Mouse (Mus musculus): Measurements from ENCODE around the gene Atp8b3.

Atp8b3 gene

DNA sequence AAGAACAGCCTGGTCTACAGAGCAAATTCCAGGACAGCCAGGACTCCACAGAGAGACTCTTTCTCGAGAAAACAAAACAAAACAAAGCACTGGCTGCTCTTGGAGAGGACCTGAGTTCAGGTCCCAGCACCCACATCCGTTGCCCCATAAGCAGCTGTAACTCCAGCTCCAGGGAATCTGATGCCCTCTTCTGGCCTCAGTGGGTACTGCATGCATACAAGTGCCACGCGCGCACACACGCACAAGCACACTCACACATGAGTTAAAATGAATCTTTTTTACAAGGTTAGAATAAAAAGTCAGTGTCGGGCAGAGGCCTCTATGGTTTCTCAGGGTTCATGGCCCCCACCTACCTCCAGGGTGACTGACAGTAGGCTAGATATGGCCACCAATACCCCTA, 15.6 kb downstream of the Atp8b3 start:
- DNase-seq (ENCODE audit: low spot score in 2 of 2), result no peak

DNA sequence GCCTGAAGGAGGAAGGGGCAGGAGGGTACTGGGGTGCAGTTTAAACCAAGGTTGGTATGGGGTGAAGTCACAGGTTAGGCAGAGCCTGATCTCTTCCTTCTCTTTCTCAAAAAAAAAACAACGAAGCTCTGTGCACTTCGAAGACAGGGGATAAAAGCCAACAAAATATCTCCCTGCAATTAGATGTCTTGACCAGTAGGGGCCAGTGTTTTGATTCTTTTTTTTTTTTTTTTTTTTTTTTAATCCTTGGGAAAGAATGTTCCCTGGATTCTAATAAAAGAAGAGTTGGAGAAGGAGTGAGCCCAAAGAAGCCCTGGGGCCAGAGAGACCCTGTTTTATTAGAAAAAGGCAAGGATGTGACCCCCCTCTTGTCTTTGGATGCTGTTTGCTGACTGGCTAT, 19.6 kb downstream of the Atp8b3 start:
- DNase-seq (ENCODE audit: low spot score in 2 of 2), result no peak

DNA sequence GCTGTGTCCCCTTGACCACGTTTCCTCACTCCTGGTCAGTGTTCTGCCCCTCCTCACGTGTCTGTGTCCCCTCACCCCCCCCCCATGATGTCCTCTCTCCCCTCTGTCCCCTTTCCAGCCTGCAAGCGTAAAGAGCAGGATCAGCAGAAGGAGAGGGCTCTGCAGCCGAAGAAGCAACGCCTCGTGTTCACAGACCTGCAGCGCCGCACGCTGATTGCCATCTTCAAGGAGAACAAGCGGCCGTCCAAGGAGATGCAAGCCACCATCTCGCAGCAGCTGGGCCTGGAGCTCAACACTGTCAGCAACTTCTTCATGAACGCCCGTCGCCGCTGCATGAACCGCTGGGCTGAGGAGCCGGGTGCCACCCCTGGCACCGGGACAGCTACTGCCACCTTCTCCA, 25.2 kb downstream of the Atp8b3 start:
- DNase-seq (ENCODE audit: low spot score in 2 of 2), result no peak

DNA sequence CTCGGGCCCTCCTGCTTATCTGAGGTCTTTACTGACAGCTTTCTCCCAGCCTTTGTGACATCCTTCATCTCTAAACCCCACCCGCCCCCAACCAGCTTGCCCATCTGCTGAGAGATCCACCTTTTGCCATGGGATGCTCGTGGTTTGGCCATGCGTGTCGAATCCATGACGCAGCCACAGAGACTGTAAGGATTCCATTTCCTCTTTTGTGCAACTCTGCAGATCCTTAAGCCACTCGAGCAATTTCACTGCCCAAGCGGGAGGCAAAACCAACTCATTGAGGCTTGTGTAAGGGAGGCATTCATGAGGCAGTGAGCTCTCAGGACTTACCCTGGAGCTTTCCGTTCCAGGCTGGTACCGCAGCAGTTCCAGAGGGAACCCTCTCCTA, 28.7 kb downstream of the Atp8b3 start:
- no peak for DNase-seq (ENCODE audit: low spot score in 2 of 2)

DNA sequence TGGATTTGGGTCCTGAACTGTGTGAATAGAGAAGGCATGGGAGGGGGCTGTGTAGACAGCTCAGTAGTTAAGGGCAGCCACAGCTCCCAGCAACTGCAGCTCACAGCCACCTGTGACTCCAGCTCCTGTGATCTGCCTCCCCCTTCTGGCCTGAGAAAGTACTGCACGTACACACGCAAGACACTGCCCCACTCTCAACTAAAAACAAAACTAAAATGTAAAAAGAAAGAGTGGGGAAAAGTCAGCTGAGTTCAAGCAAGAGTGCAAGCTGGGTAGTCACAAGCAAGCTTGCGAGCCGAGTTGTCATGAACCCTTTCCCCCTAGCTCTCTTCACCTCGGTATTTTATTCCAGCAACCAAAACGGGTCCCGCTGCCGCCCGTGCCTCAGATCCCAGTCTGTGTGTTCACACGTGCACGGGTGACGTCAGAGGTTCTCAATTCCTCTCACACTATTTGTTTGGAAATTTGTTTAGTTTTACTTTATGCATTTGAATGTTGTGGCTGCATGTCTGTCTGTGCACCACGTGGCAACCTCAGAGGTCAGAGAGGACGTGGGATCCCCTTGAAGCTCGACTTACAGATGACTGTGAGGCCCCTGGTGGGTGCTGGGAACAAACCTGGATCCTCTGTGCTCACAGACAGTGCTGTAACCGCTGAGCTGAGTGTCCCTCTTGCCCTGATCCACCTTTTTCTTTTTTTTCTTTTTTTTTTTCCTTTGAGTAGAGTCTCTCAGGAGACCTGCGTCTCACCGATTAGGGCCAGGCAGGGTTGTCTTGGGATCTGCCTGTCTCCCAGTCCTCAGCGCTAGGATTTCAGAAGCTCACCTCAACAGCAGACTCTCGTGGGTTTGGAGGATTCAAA, 29.3 kb downstream of the Atp8b3 start:
- DNase-seq (ENCODE audit: low spot score in 2 of 2), result peak; percentile 74 to 81

DNA sequence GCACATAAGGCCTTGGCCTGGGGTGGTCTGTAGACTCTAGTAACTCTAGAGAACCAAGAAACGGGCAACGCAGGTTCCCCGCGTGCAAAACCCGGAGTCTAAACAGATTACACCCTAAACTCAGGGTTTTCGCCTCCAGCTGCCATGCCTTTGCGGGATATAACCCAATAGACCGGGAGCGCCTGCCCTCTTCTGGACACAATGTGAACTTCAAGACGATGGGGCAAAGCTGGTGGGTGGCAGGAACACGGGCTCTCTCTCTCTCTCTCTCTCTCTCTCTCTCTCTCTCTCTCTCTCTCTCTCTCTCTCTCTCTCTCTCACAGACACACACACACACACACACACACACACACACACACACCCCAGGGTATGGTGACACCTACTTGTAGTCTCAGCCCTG, 32.7 kb downstream of the Atp8b3 start:
- peak; percentile 49 to 60 for DNase-seq (ENCODE audit: low spot score in 2 of 2)

DNA sequence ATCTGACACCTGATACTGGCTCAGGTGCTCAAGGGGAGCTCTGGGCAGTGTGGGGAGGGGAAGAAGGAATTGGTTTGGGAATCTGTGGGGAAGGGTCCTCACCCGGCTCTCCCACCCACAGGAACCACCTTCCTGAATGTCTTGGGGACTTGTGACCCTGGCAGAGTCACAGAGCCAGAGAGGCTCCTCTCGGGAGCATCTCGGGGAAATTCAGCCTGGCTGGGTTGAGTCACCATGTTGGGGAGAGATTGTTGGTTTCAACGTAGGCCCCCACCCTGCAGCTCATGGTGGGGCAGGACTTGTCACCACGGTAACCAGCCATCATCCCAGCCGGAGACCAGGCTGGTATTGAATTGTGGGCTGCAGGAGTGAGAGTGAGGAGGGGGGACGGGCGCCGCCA, 34.2 kb downstream of the Atp8b3 start:
- DNase-seq (ENCODE audit: low spot score in 2 of 2), result no peak

DNA sequence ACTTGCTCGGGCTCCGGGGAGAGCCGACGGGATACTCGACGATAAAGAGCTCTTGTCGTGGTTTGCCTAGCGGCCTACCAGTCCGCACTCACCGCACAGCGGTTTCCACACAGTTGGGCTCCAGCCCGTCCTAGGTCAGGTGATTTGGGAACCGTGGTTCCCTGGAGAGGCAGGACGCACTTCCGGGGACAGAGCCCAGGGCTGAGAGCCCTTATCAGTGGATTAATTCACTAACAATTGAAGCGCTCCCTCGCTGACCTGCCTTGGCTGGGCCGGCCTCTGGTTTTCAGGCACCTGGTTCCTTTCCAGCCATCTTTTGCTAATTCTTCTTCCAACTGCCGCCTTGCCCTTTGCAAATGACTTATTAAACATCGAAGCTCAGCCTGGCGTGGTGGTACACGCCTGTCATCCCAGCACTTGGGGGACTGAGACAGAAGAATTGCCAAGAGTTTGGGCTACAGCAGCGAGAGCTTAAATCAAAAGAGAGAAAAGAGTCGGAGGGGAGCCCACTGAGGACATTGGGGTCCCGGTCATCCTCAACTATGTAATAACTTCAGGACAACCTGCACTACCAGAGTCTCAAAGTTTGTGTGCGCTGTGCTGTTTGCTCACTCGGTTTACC, 35.2 kb downstream of the Atp8b3 start:
- no peak for DNase-seq (ENCODE audit: low spot score in 2 of 2)

DNA sequence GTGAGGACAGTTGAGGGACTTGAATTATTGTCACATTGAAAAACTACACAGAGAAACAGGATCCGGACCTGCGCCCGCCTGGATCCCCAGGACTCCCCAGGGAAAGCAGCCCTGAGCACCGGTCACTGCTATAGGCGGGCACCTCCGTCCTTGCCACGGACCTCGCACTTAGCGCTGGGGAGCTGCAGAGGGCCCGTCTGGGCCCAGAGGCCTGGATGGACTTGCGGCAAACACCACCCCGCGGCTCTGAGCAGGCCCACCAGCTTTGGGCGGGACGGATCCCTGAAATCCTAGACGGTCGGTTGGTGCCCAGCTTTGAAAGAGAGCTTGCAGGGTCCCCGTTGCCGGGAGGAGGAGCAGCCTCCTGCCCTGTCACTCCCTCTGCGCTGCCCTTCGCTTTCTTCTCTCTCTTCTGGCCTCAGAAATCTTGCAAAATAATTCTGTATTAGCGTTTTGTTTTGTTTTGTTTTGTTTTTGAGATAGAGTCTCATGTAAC, 36.1 kb downstream of the Atp8b3 start:
- no peak for DNase-seq (ENCODE audit: low spot score in 2 of 2)

DNA sequence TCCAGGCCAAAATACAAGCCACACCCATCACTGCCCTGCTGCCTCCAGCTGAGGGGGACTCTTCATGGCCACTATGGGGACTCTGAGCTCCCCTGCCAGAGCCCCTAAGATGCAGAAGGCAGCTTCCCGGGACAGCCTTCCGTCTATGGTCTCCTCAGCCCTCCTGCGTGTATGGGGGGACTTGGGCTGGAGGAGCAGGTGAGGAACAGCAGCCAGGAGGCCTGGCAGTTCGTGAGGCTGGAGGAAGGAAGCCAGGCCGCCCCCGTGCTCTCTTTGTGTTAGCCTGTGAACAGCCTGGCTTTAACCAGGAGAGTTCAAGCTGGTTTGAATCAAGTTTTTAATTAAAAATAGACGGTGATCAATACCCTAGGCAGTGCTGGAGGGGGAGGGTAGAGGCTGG, 36.6 kb downstream of the Atp8b3 start:
- no peak for DNase-seq (ENCODE audit: low spot score in 2 of 2)

DNA sequence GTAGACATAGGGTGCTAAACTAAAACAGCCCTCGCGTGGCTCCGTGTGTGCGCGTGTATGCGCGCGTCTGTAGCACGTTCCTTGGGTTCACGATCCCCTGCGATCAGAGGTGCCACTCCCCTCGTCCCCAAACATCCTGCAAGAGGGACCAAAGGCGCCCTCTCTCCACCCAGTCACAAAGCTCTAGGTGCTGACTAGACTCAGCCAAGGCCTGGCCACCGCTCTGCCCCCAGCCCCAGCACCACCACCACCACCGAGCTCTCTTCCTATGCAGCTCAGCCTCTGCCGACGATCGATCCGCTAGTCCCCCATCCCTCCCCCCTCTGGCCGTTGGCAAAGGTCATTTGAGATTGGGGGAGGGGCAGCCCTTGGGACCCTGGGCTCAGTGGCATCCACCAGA, 42.5 kb downstream of the Atp8b3 start:
- no peak for DNase-seq (ENCODE audit: low spot score in 2 of 2)

DNA sequence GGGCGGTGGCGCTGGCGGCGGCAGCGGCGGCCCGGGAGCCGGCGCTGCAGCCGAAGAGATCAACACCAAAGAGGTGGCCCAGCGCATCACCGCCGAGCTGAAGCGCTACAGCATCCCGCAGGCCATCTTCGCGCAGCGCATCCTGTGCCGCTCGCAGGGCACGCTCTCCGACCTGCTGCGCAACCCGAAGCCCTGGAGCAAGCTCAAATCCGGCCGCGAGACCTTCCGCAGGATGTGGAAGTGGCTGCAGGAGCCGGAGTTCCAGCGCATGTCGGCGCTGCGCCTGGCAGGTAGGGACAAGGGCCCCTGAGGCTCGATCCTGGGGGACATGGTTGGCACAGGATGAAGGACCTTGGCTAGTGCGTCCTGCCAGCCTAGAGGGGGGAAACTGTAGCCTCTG, 43.0 kb downstream of the Atp8b3 start:
- no peak for DNase-seq (ENCODE audit: low spot score in 2 of 2)

DNA sequence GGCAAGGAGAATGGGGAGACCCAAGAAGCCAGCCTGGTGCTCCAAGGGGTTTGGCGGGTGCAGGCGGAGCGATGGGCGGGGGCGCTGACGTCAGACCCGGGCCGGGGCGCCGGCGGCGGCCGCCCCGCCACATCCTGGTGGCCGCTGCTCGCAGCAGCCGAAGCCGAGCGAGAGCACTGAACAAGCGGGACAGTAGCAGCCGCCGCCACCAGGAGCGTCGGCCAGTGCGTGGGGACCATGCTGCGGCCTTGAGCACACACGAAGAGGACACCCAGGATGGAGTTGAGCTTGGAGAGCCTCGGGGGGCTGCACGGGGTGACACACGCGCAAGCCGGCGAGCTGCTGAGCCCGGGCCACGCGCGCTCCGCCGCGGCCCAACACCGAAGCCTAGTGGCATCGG, 44.2 kb downstream of the Atp8b3 start, which contains the start of gene Onecut3:
Onecut3 (plus strand) TSS at position 104 of the 400 bp plus-strand sequence.
- no peak for DNase-seq (ENCODE audit: low spot score in 2 of 2)

DNA sequence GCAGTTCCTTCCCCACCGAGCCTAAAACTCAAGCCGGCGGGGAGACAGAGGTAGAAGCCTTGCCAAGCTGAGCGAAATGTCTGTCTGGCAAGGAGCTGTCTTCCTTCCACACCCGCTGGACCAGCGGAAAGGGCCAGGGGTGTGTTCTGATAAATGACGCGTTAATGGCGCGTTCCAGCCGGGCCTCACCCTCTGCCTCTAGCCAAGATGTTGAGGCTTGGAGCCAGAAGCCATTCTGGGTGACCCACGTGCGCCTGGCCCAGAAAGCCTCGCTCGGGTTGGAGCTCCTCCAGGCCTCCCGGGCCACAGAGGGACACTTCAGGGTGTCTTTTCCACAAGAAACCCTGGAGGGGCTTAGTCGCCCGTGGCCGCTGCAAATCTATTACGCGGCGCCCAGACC, 48.9 kb downstream of the Atp8b3 start:
- DNase-seq (ENCODE audit: low spot score in 2 of 2), result peak; percentile 20 to 66

DNA sequence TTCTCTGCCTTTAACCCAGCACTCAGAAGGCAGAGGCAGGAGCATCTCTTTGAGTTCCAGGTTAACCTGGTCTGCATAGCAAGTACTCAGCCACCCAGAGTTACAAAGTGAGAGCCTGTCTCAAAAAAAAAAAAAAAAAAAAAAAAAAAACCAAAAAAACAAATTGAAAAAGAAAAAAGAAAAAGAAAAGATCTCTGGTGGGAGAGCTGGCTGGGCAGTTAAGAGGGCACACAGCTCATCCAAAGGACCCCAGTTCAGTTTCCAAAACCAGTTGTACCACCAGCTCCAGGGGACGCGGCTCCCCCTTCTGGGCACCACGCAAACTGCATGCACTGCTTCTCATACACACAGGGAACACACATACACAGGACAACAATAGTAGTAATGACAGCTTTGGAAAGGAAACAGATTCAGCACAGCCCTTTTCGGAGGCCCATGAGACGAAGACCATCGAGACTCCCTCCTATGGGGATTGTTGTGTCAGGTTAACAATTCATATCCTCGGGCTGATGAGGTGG, 52.0 kb downstream of the Atp8b3 start:
- DNase-seq (ENCODE audit: low spot score in 2 of 2), result no peak

DNA sequence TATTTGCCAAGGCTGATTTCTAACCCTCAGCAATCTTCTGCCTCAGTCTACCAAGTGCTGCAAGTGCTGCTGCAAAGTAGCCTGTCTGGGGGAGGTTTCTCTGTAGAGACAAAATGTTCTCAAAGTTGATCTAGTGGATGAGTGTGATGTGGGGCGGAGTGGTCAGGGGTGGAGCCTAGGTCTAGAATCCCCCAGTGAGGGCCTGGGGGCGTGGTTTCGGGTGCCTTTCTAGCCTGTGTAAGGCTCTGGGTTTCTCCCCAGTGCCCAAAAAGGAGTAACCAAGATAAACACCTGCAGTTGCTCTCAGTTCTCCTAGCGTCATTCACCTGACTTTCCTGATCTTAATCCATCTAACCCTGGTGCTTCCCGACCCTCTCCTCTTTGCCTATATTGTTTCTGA, 57.9 kb downstream of the Atp8b3 start:
- no peak for DNase-seq (ENCODE audit: low spot score in 2 of 2)

DNA sequence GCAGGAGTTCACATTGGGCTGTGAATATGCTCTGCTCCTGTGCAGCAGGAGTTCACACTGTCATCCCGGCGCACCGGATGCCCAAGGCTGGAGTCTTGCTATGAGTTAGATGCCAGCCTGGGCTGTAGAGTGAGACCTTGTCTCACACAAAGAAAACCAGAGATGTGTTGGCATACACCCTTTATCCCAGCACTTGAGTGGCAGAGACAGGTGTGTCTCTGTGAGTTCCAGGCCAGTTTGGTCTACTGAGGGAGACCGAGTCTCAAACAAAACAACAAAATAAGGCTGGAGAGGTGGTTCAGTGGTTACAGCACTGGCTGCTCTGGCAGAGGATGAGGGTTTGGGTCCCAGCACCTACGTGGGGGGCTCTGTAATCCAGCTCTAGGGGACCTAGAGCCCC, 60.4 kb downstream of the Atp8b3 start:
- DNase-seq (ENCODE audit: low spot score in 2 of 2), result no peak

DNA sequence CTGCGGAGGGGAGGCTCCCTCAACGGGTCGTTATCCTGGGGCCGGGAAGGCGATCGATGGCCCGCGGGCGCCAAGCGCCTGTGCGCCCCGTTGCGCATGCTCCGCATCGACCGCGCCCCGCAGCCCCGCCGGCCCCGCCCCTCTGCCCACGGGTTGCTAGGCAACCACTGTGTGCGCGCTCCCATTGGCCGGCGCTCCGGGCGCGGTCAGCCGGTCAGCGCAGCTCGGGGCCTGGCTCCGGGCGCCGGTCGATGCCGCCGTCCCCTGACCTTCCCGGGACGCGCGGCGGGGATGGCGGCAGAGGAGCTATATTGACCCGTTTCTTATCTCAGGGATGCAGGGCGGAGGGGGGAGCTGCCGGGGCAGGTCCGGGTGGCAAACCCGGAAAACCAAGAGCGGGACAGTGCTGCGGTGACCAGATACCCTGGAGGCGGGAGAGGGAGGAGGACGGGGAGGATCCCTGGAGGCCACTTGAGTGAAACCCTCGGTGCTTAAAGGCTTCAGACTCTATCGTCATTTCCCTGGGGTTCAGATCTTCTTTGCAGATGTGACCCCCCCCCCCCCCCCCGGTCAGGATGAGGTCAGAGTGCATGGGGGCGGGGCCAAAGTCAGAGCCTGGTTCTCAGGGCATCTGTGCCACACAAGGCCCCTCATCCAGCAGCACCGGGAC, 63.5 kb downstream of the Atp8b3 start:
- peak; percentile 79 to 85 for DNase-seq (ENCODE audit: low spot score in 2 of 2)
